Mouse (Mus musculus) heart, embryonic 14.5 days (tissue): ENCODE results near the gene Cacna1d. TPM values are rescaled to one million over a fixed set of nuclear protein-coding genes. Genes with fewer than 3 reads are reported as not detected.

ENCODE experiments used
- ATAC-seq: fragments of 200-750 bp; cut with Nextera tagmentation; 2 replicates; pipeline ENCODE4 v1.8.0; 2017; ENCODE audit warnings: low read depth, moderate TSS enrichment; ENCODE audit not compliant: insufficient number of reproducible peaks, insufficient read depth, low FRiP score
- H3K27ac ChIP-seq, 2 experiments: fragments of 200-500 bp in 1 of 2; fragments of 300-500 bp in 1 of 2; sonication (generic) in 1 of 2; replicated peaks in 1 of 2; 2 replicates each; pipeline ENCODE4 v1.5.1; 2012 to 2014; ENCODE audit warnings: low read depth in 2 of 2, low read length in 2 of 2, control low read depth in 1 of 2, mild to moderate bottlenecking in 1 of 2, mixed read lengths in 1 of 2; ENCODE audit not compliant: control insufficient read depth in 1 of 2, insufficient read depth in 1 of 2
- H3K27me3 ChIP-seq: fragments of 300-500 bp; sonication (generic); 2 replicates; pipeline ENCODE4 v1.6.1; 2014; ENCODE audit warnings: mild to moderate bottlenecking, low read length, control low read depth; ENCODE audit not compliant: control insufficient read depth, insufficient read depth
- H3K36me3 ChIP-seq: fragments of 300-500 bp; sonication (generic); 2 replicates; pipeline ENCODE4 v1.6.1; 2014; ENCODE audit warnings: mild to moderate bottlenecking, control low read depth, low read length, mixed read lengths; ENCODE audit not compliant: control insufficient read depth, insufficient read depth
- H3K4me1 ChIP-seq, 2 experiments: fragments of 200-500 bp in 1 of 2; fragments of 300-500 bp in 1 of 2; sonication (generic) in 1 of 2; 2 replicates each; pipeline ENCODE4 v1.6.1; 2012 to 2014; ENCODE audit warnings: low read length in 2 of 2, control low read depth in 1 of 2, mixed read lengths in 1 of 2; ENCODE audit not compliant: control insufficient read depth in 2 of 2, insufficient read depth in 2 of 2
- H3K4me2 ChIP-seq: fragments of 300-500 bp; sonication (generic); 2 replicates; pipeline ENCODE4 v1.6.1; 2014; ENCODE audit warnings: mild to moderate bottlenecking, low read length
- H3K4me3 ChIP-seq, 2 experiments: fragments of 200-500 bp in 1 of 2; fragments of 300-500 bp in 1 of 2; sonication (generic) in 1 of 2; 2 replicates each; pipeline ENCODE4 v1.5.1; 2012 to 2014; ENCODE audit warnings: low read length in 2 of 2, mild to moderate bottlenecking in 2 of 2, control low read depth in 1 of 2, low read depth in 1 of 2, moderate library complexity in 1 of 2; ENCODE audit not compliant: control insufficient read depth in 1 of 2, insufficient read depth in 1 of 2
- H3K9ac ChIP-seq: fragments of 300-500 bp; sonication (generic); 2 replicates; pipeline ENCODE4 v1.6.1; 2014; ENCODE audit warnings: mild to moderate bottlenecking, low read length
- H3K9me3 ChIP-seq: fragments of 300-500 bp; sonication (generic); 2 replicates; pipeline ENCODE4 v1.6.1; 2016; ENCODE audit warnings: low read length, control low read depth; ENCODE audit not compliant: control insufficient read depth
- WGBS: fragments of 180-500 bp; shearing (Covaris S2); extraction: QIAGEN DNeasy Blood & Tissue Kit; methylation state at CpG from one replicate; pipeline ENCODE4 v1.1.7; 2014; 5-methylcytosine and 5-hydroxymethylcytosine counted together
- polyA plus RNA-seq: library from polyadenylated mRNA; unstranded; fragments of >200 nt; fragmentation: Nextera tagmentation; extraction: Ambion mirVana; gene quantifications from 2 replicates; pipeline ENCODE4 v1.2.1, GENCODE M21; 2014

Cacna1d gene
- polyA plus RNA-seq, 1 experiment from 2014 or later = 13.1 TPM

DNA sequence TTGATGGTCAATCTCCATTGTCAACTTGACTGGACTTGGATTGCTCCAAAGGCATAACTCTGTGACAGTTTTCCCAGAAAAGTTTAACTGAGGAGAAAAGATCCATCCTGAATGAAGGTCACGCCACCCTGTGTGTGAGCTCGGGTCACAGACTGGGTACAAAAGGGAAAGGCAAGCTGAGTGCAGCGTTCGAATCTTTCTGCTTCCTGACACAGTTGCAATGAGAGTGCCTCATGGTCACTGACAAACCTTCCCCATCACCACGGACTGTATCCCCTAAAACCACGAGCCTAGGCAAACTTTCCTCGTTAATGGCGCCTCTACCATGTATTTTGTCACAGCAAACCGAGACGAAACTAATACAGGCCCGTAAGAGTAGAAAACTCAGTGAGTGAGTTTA lies 325.2 kb downstream of the Cacna1d start:
- whole genome bisulfite sequencing = 96% methylated on average over 11 of the region's 11 CpGs
- Histone ChIP-seq H3K4me2 (no peak overlapping the region), H3K4me3 (no peak overlapping the region)

DNA sequence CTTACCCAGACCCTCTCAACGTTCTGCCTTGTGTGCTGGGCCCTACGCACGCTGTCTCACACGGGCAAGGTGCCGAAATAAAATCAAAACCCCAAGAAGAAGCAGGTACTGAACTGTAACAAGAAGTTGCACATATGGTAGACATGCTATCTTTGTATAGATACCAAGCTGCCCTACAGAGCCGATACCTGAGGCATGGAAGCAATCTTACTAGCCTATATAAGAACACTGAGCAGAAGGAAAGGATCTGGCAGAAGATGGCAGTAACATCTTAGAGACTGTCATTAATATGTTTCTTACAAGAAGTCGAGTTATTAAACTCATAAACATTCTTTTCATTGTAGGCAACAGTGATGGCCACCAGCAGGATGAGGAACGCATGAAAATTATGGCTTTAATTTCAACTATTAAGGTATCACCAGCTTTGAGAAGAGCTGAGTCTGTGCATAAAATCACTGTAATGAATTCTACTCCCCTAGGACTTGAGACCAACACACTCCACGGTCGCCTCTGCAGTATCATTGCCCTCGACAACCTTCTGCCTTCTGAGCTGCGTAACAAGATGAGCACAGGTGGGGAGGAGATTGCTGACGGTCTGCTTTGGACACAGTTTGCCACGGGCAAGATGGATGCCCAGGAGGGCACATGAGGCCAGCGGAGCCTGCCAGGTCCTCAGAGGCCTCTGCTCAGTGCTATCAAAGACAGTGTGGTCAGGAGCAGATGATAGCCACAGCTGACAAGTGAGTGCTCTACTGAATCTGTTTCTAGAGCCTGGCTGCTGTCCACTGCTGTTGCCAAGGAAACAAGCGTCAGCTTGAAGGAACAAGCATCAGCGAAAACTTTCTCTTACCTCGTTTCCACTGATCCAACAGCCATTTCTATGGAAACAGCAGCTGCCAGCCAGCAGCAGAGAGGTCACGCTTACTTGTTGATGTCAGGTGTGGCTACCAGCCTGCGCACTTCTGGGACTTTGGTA lies 327.2 kb downstream of the Cacna1d start:
- Histone ChIP-seq H3K9me3 (no peaks in the 10 kb centered on the region), H3K4me2 (no peak overlapping the region), H3K27ac (no peak overlapping the region), H3K4me1 (peaks cover 3 to 4% of the 10 kb centered on the region in 2 experiments), H3K9ac (no peak overlapping the region), H3K27me3 (no peaks in the 10 kb centered on the region), H3K36me3 (no peaks in the 10 kb centered on the region), H3K4me3 (no peak overlapping the region)
- 73% methylated on average over 20 of the region's 20 CpGs for WGBS
- no peak for ATAC-seq

More for the DNA sequence above, 325.2 kb downstream of the Cacna1d start:
- Histone ChIP-seq H3K27me3 (no peaks in the 10 kb centered on the region), H3K9me3 (no peaks in the 10 kb centered on the region), H3K27ac (no peak overlapping the region), H3K4me1 (peaks cover 12 to 14% of the 10 kb centered on the region in 2 experiments), H3K9ac (no peak overlapping the region), H3K36me3 (no peaks in the 10 kb centered on the region)
- no peak for ATAC-seq

DNA sequence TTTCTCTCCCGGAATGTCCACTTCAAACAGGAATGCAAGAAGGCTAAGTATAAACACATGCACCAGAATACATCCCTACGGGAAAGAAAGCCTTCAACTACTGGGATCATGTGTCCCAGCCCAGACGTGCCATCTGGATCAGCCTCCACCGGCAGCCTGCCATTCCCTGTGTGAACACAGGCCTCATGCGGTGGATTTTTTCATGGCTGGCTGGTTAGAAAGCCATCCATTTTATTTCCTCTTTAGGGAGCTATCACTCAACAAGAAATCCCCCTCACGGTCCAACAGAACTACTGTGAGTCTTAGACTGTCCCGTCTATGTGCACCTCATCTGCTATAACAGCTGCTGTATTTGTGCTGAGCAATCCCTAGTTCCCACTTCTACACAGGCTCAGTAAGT lies 343.5 kb downstream of the Cacna1d start:
- ATAC-seq = no peak; the same call in 1 of the 2 replicates
- no peak overlapping the region for H3K4me2 ChIP-seq
- H3K9ac ChIP-seq = no peak overlapping the region
- peaks cover 2 to 7% of the 10 kb centered on the region in 2 experiments; a peak in 2 of 4 replicates for H3K4me1 ChIP-seq
- no peak overlapping the region for H3K4me3 ChIP-seq
- H3K9me3 ChIP-seq = no peaks in the 10 kb centered on the region
- H3K27ac ChIP-seq = no peak overlapping the region
- H3K36me3 ChIP-seq = no peaks in the 10 kb centered on the region
- 58% methylated on average over 7 of the region's 7 CpGs for WGBS
- no peaks in the 10 kb centered on the region for H3K27me3 ChIP-seq

DNA sequence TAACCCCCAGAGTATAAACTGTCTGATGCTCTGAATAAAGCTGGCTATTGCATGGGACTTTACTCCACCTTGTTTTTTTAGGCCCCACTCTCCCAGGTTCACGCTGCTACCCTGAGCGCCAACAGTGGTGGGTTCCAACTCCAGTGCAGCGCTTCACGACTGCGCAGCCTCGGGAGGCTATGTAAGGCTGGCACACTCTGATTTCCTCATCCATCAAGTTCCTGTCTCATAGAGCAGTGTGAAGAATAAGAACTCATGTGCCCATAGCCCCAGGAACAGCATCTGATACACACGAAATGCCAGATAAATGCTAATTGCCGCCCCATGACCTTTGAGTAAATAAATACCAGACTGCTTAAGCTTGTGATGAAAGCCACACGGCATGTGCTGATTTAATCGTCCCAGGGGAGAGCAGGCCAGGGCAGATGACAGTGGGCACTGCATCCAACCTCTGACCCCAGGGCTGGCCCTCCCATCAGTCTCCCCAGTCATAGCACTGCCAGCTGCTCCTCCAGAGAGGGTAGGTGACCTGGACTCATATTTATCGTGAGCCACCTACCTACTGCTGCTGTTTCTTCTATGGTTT lies 352.8 kb downstream of the Cacna1d start:
- Histone ChIP-seq H3K9ac (no peak overlapping the region), H3K4me3 (no peak overlapping the region), H3K4me1 (peaks cover 7% of the 10 kb centered on the region in 2 experiments; a peak in 3 of 4 replicates), H3K27ac (no peak overlapping the region), H3K27me3 (no peaks in the 10 kb centered on the region; the same call in 1 of the 2 replicates), H3K9me3 (no peaks in the 10 kb centered on the region), H3K4me2 (no peak overlapping the region), H3K36me3 (no peaks in the 10 kb centered on the region)
- no peak for ATAC-seq
- 72% methylated on average over 11 of the region's 11 CpGs for WGBS

DNA sequence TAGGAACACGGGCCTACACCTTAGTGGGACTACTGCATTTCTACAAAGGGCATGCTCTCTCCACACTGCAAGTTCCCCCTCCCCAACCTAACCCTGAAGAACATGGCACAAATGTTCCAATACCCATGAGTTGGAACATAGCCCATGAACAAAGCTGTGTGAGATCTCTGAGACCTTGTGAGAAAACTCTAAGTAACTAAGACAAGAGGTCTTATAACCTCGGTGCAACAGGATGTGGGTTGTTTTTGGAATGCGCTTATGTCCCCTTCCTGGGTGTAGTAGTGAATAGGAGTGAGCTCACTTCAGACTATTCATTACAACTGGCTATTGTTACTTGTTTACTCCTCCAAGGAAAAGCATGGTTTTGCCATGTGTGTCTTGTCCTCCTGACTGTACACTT lies 353.3 kb downstream of the Cacna1d start:
- ATAC-seq = no peak
- Histone ChIP-seq H3K4me1 (peaks cover 7% of the 10 kb centered on the region in 2 experiments; a peak in 3 of 4 replicates), H3K4me3 (no peak overlapping the region), H3K36me3 (no peaks in the 10 kb centered on the region), H3K4me2 (no peak overlapping the region), H3K9me3 (no peaks in the 10 kb centered on the region), H3K9ac (no peak overlapping the region), H3K27me3 (no peaks in the 10 kb centered on the region; the same call in 1 of the 2 replicates), H3K27ac (no peak overlapping the region)
- WGBS = 76% methylated on average over 3 of the region's 3 CpGs

DNA sequence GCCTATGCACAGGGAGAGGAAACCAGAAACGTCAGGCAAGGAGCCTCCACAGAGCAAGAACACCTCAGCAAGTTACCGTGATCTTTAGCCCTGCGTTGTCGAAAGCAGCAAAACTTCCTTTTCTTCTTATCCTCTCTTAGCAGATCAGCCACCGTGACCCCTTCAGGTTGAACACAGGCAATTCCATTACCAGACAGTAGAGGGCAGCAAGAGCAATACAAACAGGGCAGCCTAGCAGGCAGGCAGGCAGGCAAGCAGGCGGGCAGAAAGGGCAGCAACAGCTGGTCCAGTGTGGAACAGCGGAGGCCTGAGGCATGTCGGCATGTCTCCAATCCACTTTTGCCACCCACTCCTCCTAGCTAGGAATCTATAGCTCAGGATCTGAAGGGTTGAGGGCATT lies 354.3 kb downstream of the Cacna1d start:
- Histone ChIP-seq H3K4me1 (peaks cover 7% of the 10 kb centered on the region in 2 experiments; a peak in 3 of 4 replicates), H3K27me3 (no peaks in the 10 kb centered on the region; the same call in 1 of the 2 replicates), H3K4me3 (no peak overlapping the region), H3K4me2 (no peak overlapping the region), H3K9me3 (no peaks in the 10 kb centered on the region), H3K27ac (no peak overlapping the region), H3K9ac (no peak overlapping the region), H3K36me3 (no peaks in the 10 kb centered on the region)
- 6% methylated on average over 8 of the region's 8 CpGs for WGBS
- no peak for ATAC-seq

DNA sequence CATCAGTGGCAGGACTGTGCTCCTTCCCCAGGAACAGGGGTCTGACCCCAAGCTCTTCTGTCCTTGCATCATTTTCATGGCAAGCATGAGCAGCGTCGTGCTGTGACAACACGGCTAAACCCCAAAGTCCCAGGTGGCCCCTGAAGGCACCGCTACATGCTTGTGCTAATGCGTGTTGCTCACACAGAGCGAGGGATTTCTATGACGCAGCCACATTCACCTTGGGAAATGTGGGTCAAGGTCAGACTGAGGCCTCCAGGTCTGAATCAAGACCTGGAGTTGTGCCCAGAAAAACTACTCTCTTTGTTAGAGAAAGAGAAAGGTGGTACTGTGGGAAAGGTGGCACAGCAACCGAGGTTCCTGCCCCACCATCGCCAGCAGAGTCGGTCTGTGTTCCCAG lies 355.9 kb downstream of the Cacna1d start:
- Histone ChIP-seq H3K27me3 (no peaks in the 10 kb centered on the region), H3K36me3 (no peaks in the 10 kb centered on the region), H3K4me1 (peaks cover 7% of the 10 kb centered on the region in 2 experiments; a peak in 3 of 4 replicates), H3K4me2 (no peak overlapping the region), H3K9ac (no peak overlapping the region), H3K9me3 (no peaks in the 10 kb centered on the region), H3K27ac (no peak overlapping the region), H3K4me3 (no peak overlapping the region)
- no peak for ATAC-seq
- 76% methylated on average over 10 of the region's 10 CpGs for WGBS
